Mouse (Mus musculus) heart, postnatal 36 days (tissue): ENCODE results near the gene Ptprm. TPM values are rescaled to one million over a fixed set of nuclear protein-coding genes. Genes with fewer than 3 reads are reported as not detected.

Source experiments
- DNase-seq, 2 experiments: peaks; one replicate each; pipeline ENCODE4 v3.0.0; 2021 to 2022
- intact Hi-C: fragments of 180-260 bp; cut with DNase I; formaldehyde crosslinking; loops from one replicate; pipeline ENCODE4 v1.15.1; 2025
- total RNA-seq, 2 experiments: library from RNA; stranded (reverse); gene quantifications; 2 replicates each; pipeline ENCODE4 v1.2.3; 2021

Ptprm gene
- 10 to 100 TPM; 85.0 to 90.6 TPM for total RNA-seq

DNA sequence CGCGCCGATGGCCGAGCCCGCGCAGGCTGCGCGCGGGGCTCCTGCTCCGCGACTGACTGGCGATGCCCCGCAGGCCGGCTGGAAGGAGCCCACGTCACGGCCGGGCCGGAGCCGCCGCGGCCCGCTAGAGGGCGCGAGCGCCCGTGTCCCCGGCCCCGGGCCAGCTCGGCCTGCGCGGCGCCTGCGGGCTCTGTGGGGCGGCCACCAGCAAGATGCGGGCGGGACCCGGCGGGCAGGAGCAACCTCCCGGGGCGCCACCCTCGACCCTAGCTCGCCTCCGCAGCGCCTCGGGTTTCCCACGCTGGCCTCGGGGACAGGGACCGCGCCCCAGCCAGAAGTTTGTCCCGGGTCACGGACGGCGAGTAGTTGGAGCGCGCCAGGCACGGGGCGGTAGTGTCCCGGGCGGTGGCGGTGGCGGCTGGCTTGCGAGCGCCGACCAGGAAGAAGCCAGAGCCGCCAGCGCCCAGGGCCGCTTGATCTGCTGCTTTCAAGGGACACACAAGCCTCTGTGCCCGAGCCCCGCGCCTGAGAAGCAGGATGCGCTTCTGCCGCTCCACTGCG, at the start of gene Ptprm:
TSS of gene Ptprm (minus strand) at position 7 of the 561 bp plus-strand sequence.
- DNase-seq: peak; percentile 84 to 93
- intact Hi-C loops: loop anchor here (1.0 to 5.0 kb wide), 9 partner anchors 82 to 672 kb away; no protein-coding TSS in a partner anchor

GRCm38 (mm10) chr17:67396205-67396604, 41.9 kb upstream of the Ptprm start:
- intact Hi-C loops: no loop called here
- DNase-seq: no peak

- peak in 1 of 2 experiments; percentile 8 for DNase-seq
- intact Hi-C loops: no loop called here
Observed at GRCm38 (mm10) chr17:67390851-67391250, 36.6 kb upstream of the Ptprm start.

DNA sequence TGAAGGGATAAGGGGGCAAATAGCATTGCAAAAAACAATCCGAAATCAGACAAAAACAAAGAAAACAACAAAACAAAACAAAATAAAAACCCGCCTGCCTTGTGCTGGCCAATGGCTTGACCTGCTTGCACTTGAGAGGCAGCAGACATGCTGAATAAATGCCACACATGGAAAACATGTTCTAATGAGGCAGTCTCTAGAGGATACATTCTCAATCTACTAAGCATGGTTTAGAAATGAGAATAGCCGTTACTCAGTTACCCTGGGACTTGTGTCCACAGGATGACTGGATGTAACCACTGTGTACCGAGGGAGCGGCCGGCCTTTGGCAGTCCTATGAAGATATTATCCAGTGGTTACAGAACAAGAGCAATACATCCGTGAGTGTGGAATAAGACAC, 33.9 kb upstream of the Ptprm start:
- no peak for DNase-seq
- intact Hi-C loops: no loop called here

- intact Hi-C loops: no loop called here
- DNase-seq: no peak
Observed at GRCm38 (mm10) chr17:67385286-67385685, 31.0 kb upstream of the Ptprm start.

DNA sequence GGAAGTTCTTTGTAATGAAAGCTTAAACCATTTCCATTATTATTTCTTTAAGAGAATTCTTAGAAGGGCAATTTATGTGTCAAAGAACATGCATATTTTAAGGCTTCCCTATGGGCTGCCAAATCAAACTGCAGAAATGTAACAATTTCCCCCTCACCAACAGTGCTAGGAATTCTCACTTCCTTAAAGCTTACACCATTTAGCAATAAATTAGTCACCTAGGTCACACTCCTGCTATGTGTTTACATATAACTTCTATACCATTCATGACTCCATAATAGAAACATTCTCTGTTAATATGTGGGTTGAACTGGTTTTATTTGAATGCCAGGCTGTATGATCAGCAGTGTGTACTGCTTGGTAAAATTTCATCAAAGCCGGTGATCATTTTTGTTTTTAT, 29.4 kb upstream of the Ptprm start:
- no peak for DNase-seq
- intact Hi-C loops: no loop called here

DNA sequence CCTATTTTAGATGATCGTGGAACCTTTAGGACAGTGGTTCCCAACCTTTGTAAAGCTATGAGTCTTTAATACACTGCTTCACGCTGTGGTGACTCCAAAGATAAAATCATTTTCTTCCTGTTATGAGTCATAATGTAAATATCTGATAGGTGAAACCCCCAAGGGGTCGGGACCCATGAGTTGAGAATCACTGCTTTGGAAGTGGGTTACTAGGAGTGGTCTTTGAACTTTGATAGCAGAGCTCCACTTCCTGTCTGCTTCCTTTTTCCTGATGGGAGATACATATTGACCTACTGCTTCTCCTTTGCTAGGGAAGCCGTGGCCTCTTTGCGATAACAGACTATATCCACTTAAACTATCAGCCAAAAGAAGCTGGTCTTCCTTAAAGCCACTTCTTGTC, 27.4 kb upstream of the Ptprm start:
- intact Hi-C loops: no loop called here
- DNase-seq: no peak

- no peak for DNase-seq
- intact Hi-C loops: no loop called here
Observed at GRCm38 (mm10) chr17:67367866-67368265, 13.6 kb upstream of the Ptprm start.

DNA sequence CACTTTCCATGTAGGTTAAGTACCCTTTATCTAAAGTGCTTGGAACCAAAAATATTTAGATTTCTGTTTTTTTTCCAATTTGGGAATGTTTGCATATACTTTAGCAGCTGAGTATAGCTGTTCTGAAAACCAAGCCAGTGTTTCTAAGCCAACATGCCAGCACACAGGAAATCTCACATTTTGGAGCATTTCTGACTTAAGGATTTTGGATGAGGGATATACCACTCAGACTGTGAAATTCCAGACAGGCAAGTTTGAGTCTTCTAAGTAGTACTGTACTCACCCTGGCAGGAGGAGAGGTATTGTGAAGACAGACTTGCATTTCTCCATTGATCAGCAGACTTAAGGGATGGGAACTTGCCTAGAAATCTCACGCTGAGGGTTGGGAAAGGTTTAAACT, 10.2 kb upstream of the Ptprm start:
- intact Hi-C loops: no loop called here
- DNase-seq: no peak

DNA sequence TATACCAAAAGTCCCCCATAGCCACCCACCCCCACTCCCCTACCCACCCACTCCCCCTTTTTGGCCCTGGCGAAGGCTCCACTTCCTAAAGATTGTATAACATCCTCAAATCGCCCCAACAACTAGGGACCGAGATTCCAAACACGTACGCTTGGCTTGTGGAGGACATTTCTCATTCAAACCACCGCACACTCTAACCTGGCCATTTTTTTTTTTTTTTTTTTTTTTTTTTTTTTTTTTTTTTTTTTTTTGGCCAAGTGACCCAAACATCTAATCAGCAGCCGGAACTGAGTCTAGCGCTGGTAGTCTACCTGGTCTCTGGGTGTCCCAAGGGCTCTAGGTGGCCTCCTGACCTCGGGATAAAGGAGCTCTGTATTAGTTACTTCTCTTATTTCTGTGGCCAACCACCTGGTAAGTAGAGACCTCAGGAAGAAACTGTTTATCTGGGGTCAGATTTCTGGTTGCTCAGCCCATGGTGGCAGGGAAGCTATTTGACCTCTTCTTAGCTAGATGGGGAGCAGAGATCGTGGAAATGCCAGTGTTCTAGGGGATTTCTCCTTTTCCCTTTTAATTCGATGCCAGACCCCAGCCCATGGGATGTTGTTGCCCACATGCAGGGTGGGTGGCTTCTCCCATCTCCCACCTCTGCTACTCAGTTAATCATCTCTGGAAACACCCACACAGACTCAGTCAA, 9.3 kb upstream of the Ptprm start:
- intact Hi-C loops: no loop called here
- no peak for DNase-seq

- intact Hi-C loops: no loop called here
- DNase-seq: no peak
Observed at GRCm38 (mm10) chr17:67362131-67362530, 7.9 kb upstream of the Ptprm start.

GRCm38 (mm10) chr17:67360606-67361005, 6.3 kb upstream of the Ptprm start:
- intact Hi-C loops: no loop called here
- no peak for DNase-seq

DNA sequence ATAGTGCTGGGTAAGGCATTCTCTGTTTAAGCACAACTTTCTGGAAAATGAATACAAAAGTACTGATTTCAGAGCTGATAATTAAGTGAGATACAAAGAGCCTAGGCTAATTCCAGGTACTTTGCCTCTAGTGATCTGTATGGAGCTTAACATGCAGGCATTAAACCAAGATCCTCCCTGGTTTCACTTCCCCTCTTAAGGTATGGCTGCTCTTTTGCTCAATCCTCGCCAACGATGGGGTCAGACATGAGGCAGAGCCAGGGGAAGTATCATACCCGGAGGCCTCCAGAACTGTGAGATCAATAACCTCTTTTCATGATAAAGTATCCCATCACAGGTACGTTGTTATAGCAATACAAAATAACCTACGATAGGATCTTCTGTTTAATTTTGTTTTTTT, 5.3 kb upstream of the Ptprm start:
- intact Hi-C loops: no loop called here
- DNase-seq: no peak

- intact Hi-C loops: no loop called here
- DNase-seq: no peak
Observed at GRCm38 (mm10) chr17:67358541-67358940, 4.3 kb upstream of the Ptprm start.

DNA sequence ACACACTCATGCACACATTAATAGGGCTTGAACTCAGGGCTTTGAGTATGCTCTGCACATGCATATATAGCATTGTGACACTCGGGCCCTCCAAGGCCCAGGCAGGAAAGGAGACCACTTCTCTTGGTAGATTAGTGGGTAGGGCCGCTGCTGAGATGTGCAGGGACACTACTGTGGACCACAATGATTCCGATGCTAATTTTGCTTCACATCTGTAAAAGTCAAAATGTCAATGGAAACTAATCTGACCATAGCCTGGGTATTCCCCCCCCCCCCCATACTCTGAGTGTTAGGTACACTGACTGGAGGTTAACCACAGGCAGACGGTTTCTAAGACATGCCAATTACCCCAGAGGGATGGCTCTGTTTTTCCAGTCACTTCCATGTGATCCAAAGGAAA, 2.9 kb upstream of the Ptprm start:
- intact Hi-C loops: no loop called here
- no peak for DNase-seq

DNA sequence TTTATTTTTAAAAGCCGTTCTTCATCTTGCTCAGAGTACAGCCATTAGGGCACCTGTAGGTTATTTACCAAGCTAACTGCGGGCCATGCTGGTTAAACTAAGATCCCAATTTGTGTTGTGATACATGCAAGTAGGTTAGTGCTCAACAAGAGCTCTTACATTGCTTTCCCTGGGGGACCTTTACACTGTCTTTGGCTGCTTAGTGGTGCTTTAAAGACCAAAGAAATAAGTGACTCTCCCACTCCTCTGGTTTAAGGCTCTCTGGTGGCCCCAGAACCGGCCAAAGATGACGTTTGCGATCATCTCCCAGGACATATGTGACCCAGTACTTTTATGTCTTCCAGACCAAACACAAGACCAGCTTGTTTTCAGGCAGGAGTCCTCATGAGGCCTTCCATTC, 994 bp upstream of the Ptprm start:
- no peak for DNase-seq

DNA sequence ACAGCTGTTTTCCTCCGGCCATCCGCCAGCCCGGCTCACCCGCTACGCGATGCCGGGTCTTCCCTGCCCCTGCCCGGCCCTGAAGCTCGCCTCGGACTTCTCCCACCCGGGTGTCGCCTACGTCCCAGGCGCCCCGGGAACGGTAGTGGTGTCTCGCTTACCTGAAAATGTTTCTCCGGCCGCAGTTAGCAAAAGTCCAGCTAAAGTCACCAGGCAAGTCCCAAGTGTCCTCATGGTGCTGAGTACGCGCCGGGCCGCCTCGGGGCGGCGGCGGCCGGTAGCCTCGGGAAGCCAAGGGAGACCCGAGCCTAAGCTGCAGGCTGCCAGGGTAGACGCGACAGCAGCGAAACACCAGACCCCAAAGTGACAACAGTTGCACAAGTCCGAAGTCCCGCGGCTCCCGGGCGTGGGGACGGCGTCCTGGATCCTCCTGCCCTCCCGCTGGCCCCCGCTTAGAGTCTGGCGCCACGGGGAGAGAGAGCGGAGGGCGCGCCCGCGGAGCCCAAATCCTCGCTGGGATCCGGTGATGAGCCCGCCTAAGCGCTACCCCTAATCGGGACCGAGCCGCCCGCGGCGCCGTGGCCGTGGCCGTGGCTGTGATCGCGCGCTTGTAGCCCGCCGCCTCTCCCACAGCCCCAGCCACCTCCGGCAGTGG, 334 bp downstream of the Ptprm start:
- intact Hi-C loops: loop anchor here (1.0 to 5.0 kb wide), 12 partner anchors 39 to 672 kb away; no protein-coding TSS in a partner anchor
- DNase-seq: peak in 1 of 2 experiments; percentile 69

More for the DNA sequence above, 994 bp upstream of the Ptprm start:
- intact Hi-C loops: loop anchor here (2.0 kb wide), 1 partner anchor 158 kb away; no protein-coding TSS in a partner anchor

DNA sequence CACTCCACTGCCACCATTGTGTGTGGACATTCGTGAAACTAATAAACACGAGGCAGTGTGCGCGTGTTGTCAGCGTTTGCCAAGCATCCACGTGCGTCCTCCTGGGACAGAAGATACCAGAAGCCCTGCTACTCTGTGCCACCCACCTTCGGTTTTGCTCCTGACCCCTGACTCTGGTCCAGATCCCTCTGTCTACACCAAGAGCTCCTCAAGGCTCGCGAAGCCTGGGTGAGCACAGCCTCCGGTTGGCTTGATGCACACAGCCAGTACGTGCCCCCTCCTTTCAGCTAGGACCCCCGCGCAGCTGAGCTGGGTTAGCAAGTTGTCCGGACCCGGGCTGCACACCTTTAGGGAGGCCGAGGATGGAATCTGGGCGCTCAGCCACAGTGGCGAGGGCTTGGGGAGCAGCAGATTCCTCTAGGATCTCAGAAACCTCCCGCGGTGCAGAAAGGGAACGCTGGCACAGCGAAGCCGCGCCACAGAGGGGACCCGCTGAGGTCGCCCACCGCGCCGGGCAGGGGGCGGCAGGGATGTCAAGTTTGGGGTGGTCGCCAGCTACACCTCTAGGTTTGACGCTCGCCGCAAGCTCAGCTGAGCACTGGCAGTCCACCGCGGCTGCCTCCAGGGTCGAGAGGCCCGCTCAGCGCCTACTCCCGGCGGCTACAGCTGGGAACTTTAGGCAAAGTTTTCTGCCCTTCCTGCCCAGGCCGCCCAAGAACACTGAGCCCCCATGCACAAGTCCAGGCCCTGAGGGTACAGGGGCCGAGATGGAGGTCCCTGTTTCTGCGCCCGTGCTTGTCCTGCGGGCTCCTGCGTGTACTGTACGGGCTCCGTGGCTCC, 1.1 kb downstream of the Ptprm start:
- peak; percentile 70 to 84 for DNase-seq
- intact Hi-C loops: loop anchor here (2.0 to 5.0 kb wide), 9 partner anchors 38 to 671 kb away; no protein-coding TSS in a partner anchor

GRCm38 (mm10) chr17:67351423-67351822, 2.8 kb downstream of the Ptprm start:
- intact Hi-C loops: loop anchor here (5.0 kb wide), 6 partner anchors 79 to 669 kb away; no protein-coding TSS in a partner anchor
- DNase-seq: no peak

DNA sequence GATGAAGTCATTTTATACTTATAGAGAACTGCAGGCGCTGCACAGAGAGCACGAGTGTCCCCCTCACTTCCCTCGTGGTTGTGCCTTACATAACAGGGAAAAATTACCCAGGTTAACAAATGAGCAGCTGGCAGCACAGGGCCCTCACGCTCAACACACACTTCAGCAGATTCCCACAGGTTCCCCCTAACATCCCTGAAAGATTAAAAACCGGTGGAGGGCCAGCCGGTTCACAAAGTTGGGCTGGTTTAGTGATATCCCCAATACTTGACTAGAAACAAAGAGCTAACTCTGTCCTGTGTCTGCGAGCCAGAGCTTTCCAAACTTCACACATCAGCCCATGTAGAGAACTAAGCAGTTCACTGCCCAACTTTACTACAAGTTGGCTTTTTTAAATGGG, 3.7 kb downstream of the Ptprm start:
- intact Hi-C loops: loop anchor here (1.0 to 5.0 kb wide), 7 partner anchors 78 to 668 kb away; no protein-coding TSS in a partner anchor
- no peak for DNase-seq

- intact Hi-C loops: no loop called here
- no peak for DNase-seq
Observed at GRCm38 (mm10) chr17:67349594-67349993, 4.7 kb downstream of the Ptprm start.
